Mouse (Mus musculus): ENCODE measurements around the gene Rab3ip.

- TF ChIP-seq CTCF (IDR thresholded peaks at IDR 0.05; ENCODE audit: low read depth) (no peak), EP300 (IDR thresholded peaks at IDR 0.05; ENCODE audit: low read depth) (no peak)
Measured at GRCm38 (mm10) chr10:116956483-116957158, 6.1 kb upstream of the Rab3ip start.
